Mouse (Mus musculus) thymus, adult 2 months (tissue): ENCODE results near the gene Evi5.

ENCODE experiments used
- CTCF ChIP-seq: fragments of 200-500 bp; IDR thresholded peaks from 2 replicates; pipeline ENCODE4 v1.5.1; 2012; ENCODE audit warnings: mild to moderate bottlenecking, control low read depth, low read length, moderate library complexity, borderline replicate concordance; ENCODE audit not compliant: control insufficient read depth, poor library complexity, insufficient read depth; ENCODE audit errors: extremely low read depth
- POLR2A ChIP-seq: fragments of 200-500 bp; IDR thresholded peaks from 2 replicates; pipeline ENCODE4 v1.6.1; 2012; ENCODE audit warnings: mild to moderate bottlenecking, low read length, control low read depth, moderate library complexity; ENCODE audit not compliant: control insufficient read depth, poor library complexity, insufficient read depth; ENCODE audit errors: extremely low read depth

- TF ChIP-seq CTCF (no peak), POLR2A (no peak)
These were observed 10.9 kb downstream of the Evi5 start for GRCm38 (mm10) chr5:107863971-107864370.
